Mouse (Mus musculus) heart, adult 2 months (tissue): ENCODE measurements around the gene Sh3tc1. TPM values are rescaled to one million over a fixed set of nuclear protein-coding genes. Genes with fewer than 3 reads are reported as not detected.

Source experiments
- DNase-seq, 2 experiments: peaks; one replicate each; pipeline ENCODE4 v3.0.0; 2021
- H3K27ac ChIP-seq: fragments of 200-600 bp; 2 replicates; pipeline ENCODE4 v1.8.1; 2022
- H3K27me3 ChIP-seq: fragments of 200-500 bp; 2 replicates; pipeline ENCODE4 v1.6.1; 2012; ENCODE audit warnings: mild to moderate bottlenecking, low read length, inconsistent platforms, mixed read lengths; ENCODE audit not compliant: control insufficient read depth, insufficient read depth
- H3K36me3 ChIP-seq: fragments of 200-500 bp; 2 replicates; pipeline ENCODE4 v1.6.1; 2012; ENCODE audit warnings: low read length, inconsistent platforms; ENCODE audit not compliant: control insufficient read depth, insufficient read depth
- H3K4me1 ChIP-seq: fragments of 200-500 bp; 2 replicates; pipeline ENCODE4 v1.6.1; 2011; ENCODE audit warnings: low read length; ENCODE audit not compliant: control insufficient read depth, insufficient read depth
- H3K4me3 ChIP-seq: fragments of 200-600 bp; 2 replicates; pipeline ENCODE4 v1.8.1; 2022
- H3K79me2 ChIP-seq: fragments of 200-500 bp; replicated peaks from 2 replicates; pipeline ENCODE4 v1.6.1; 2012; ENCODE audit warnings: mild to moderate bottlenecking, inconsistent platforms, low read length, moderate library complexity, mixed read lengths; ENCODE audit not compliant: control insufficient read depth, insufficient read depth
- H3K9ac ChIP-seq: fragments of 200-500 bp; 2 replicates; pipeline ENCODE4 v1.6.1; 2012; ENCODE audit warnings: low read depth, mild to moderate bottlenecking, control low read depth, inconsistent platforms, low read length, mixed read lengths
- CTCF ChIP-seq: fragments of 200-600 bp; IDR thresholded peaks from 2 replicates; pipeline ENCODE4 v1.8.1; 2022; ENCODE audit warnings: antibody characterized with exemption, mild to moderate bottlenecking, moderate library complexity
- EP300 ChIP-seq: fragments of 200-500 bp; IDR thresholded peaks from 2 replicates; pipeline ENCODE4 v1.6.1; 2011; ENCODE audit warnings: low read depth, low read length, control low read depth; ENCODE audit not compliant: insufficient read depth
- POLR2A ChIP-seq: fragments of 200-500 bp; IDR thresholded peaks from 2 replicates; pipeline ENCODE4 v1.6.1; 2011; ENCODE audit warnings: mild to moderate bottlenecking, low read depth, low read length, control low read depth; ENCODE audit not compliant: insufficient read depth
- WGBS: fragments of 180-500 bp; shearing (Covaris S2); methylation state at CpG from one replicate; pipeline ENCODE4 v1.1.7; 2018; 5-methylcytosine and 5-hydroxymethylcytosine counted together
- intact Hi-C: fragments of 180-260 bp; cut with DNase I; formaldehyde crosslinking; loops from one replicate; pipeline ENCODE4 v1.15.1; 2025
- polyA plus RNA-seq: library from polyadenylated mRNA; depleted of rRNA; stranded (reverse); fragments of >200 nt; gene quantifications from 2 replicates; pipeline ENCODE4 v1.2.3, GENCODE M21; 2012
- total RNA-seq, 2 experiments: library from RNA; stranded (reverse); gene quantifications; 2 replicates each; pipeline ENCODE4 v1.2.3; 2021

The Sh3tc1 gene
- total and polyA plus RNA-seq, 3 experiments = 5.7 to 7.2 (median 6.3) TPM

DNA sequence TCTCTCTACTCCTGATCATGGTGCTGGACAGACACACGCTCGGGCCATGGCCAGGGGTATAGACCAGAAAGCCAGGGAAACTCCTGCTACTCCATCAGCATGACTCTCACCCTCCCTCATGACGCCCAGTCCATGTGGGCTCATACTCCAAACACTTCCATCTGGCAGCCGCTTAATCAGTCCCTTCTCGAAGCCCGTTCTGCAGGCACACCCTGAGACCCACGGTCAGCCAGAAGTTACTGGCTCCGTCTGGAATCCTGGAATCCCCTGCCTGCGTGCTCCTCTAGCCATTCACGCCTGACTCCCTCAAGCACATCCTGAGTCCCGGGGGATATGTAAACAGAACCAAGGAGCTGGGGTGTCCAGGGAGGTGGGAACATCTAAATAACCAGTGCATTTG is 48.5 kb downstream of the Sh3tc1 start:
- no peak for DNase-seq
- no peak overlapping the region for H3K9ac ChIP-seq
- TF ChIP-seq CTCF (no peak), EP300 (no peak), POLR2A (no peak)
- H3K79me2 ChIP-seq = no peaks in the 10 kb centered on the region
- H3K27me3 ChIP-seq = no peaks in the 10 kb centered on the region
- no peak overlapping the region for H3K4me3 ChIP-seq
- H3K27ac ChIP-seq = no peak overlapping the region
- H3K36me3 ChIP-seq = no peaks in the 10 kb centered on the region
- peaks cover 12% of the 10 kb centered on the region for H3K4me1 ChIP-seq
- intact Hi-C loops = no loop called here
- 47% methylated on average over 11 of the region's 11 CpGs for WGBS

DNA sequence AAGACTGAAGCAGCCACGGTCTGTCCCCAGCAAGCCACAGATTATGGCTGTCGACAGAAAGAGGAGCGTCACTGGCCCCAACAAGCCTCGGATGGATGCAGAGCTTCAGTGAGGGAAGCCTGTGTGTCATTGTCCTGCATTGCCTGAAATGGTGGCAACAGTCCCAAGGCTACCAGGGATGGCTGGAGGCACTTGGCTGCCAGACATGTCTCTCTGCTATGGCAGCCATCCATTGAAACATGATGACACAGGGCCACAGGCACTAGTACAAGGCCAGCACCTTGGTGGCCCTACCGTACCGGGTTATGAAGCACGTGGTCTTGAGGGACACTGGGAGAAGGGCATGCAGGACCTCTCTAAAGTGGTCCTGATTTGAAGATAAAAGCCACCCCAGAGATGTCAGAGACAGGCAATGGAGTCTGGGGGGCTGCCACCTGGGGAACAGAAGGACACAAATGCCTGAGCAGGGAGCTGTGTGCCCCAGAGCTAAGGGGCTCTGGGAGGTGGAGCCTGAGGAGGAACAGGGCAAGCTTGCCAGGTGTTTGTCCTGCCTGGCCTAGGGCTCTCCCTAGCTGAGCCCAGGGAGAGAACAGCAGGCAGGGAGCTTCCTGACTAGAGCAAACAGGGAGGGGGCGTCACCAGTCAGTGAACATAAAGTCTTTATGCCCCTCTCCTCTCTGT is 49.2 kb downstream of the Sh3tc1 start:
- H3K4me3 ChIP-seq = no peak overlapping the region
- intact Hi-C loops = no loop called here
- no peaks in the 10 kb centered on the region for H3K36me3 ChIP-seq
- no peak overlapping the region; the same call in 1 of the 2 replicates for H3K27ac ChIP-seq
- TF ChIP-seq EP300 (no peak; the same call in 1 of the 2 replicates), CTCF (no peak), POLR2A (no peak)
- DNase-seq = peak in 1 of 2 experiments; percentile 54
- no peak overlapping the region for H3K9ac ChIP-seq
- WGBS = 61% methylated on average over 8 of the region's 8 CpGs
- peaks cover 12% of the 10 kb centered on the region for H3K4me1 ChIP-seq
- no peaks in the 10 kb centered on the region for H3K79me2 ChIP-seq
- H3K27me3 ChIP-seq = no peaks in the 10 kb centered on the region

DNA sequence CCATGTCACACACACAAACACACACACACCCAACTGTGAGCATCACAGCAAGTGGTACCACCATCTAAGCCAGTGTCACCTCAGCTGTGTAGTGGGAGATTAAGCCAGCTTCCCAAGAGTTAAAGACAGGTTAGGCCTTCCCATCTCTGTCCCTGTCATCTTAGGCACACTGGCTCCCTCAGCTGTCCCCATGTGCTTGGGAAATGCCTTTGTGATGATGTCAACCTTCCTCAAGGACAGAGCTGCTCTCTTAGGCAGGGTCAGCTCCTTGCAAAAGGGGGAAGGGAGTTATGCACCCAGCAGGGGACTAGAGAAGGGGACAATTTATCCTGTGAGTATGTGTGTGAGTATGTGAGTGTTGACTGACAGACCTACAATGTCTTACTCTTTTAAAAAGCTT is 50.4 kb downstream of the Sh3tc1 start:
- Histone ChIP-seq H3K36me3 (no peaks in the 10 kb centered on the region), H3K9ac (no peak overlapping the region), H3K79me2 (no peaks in the 10 kb centered on the region), H3K4me1 (peaks cover 12% of the 10 kb centered on the region), H3K27ac (no peak overlapping the region), H3K4me3 (no peak overlapping the region), H3K27me3 (no peaks in the 10 kb centered on the region)
- TF ChIP-seq EP300 (no peak), CTCF (no peak), POLR2A (no peak)
- no peak for DNase-seq
- intact Hi-C loops = no loop called here

DNA sequence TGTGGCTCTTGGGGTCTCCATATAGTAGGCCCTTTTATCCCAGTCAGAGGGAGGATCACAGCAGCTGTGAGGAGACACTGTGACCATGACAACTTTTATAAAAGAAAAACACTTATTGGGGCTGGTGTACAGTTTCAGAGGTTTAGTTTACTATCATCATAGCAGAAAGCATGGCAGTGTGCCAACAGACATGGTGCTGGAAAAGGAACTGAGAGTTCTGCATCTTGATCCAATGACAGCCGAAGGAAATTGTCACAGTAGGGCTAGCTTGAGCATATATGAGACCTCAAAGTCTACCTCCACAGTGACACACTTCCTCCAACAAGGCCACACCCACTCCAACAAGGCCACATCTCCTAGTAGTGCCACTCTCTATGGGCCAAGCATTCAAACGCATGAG is 50.9 kb downstream of the Sh3tc1 start:
- no peaks in the 10 kb centered on the region for H3K36me3 ChIP-seq
- no peak overlapping the region for H3K4me3 ChIP-seq
- no peak overlapping the region for H3K9ac ChIP-seq
- no peaks in the 10 kb centered on the region for H3K27me3 ChIP-seq
- 74% methylated on average over 2 of the region's 2 CpGs for WGBS
- no peaks in the 10 kb centered on the region for H3K79me2 ChIP-seq
- TF ChIP-seq POLR2A (no peak), EP300 (no peak), CTCF (no peak)
- H3K27ac ChIP-seq = no peak overlapping the region
- intact Hi-C loops = no loop called here
- H3K4me1 ChIP-seq = peaks cover 12% of the 10 kb centered on the region
- no peak for DNase-seq

DNA sequence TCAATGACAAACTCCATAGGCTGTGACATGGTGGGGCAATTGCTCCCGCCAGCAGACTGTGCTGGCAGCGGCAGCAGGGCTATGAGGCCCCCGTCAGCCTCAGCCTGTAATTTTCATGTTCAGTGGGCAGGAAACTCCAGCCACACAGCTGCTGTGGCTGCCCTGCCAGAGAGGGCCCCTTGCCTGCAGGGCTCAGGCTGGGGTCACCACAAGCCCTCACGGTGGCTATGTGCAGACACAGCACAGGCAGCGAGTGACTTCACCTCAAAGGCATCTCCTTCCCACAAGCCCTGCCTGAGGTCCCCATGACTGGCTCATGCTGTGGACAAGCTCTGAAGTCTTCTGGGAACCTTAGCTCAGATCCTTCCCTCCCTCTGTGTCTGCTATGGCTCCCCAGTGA is 52.7 kb downstream of the Sh3tc1 start:
- Histone ChIP-seq H3K27me3 (no peaks in the 10 kb centered on the region), H3K27ac (no peak overlapping the region), H3K4me1 (peaks cover 12% of the 10 kb centered on the region), H3K4me3 (no peak overlapping the region), H3K79me2 (no peaks in the 10 kb centered on the region), H3K9ac (no peak overlapping the region), H3K36me3 (no peaks in the 10 kb centered on the region)
- intact Hi-C loops = no loop called here
- no peak for DNase-seq
- WGBS = 54% methylated on average over 5 of the region's 5 CpGs
- TF ChIP-seq POLR2A = no peak
- no peak for TF ChIP-seq EP300
- TF ChIP-seq CTCF = no peak

DNA sequence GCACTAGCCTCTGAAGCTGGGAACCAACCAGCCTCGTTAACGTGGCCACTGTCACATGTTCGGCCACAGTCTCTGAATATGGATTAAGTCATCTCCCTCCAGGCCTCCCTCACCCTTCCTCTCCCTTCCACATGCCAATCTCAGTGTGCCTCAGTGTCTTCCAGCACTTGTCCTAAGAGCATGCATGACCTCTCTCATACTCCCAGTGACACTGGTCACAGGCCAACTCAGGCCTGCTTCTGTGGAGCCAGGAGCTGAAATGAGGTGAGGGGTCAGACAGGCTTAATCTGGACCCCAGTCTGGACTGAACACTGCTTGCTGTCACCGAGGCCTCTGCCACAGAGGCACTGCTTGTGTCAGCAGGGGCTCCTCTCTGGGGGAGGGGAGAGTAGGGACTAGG is 53.5 kb downstream of the Sh3tc1 start:
- Histone ChIP-seq H3K36me3 (no peaks in the 10 kb centered on the region), H3K4me1 (peaks cover 9% of the 10 kb centered on the region), H3K9ac (no peak overlapping the region), H3K79me2 (no peaks in the 10 kb centered on the region), H3K27ac (no peak overlapping the region), H3K4me3 (no peak overlapping the region), H3K27me3 (no peaks in the 10 kb centered on the region)
- 73% methylated on average over 4 of the region's 4 CpGs for WGBS
- intact Hi-C loops = no loop called here
- no peak for TF ChIP-seq CTCF
- no peak for TF ChIP-seq EP300
- TF ChIP-seq POLR2A = no peak
- no peak for DNase-seq
